Mouse (Mus musculus): ENCODE data around the gene Gm49366. TPM values are rescaled to one million over a fixed set of nuclear protein-coding genes. Genes with fewer than 3 reads are reported as not detected.
"Not testable (repeated sequence)": the region's sequence is repeated elsewhere in the genome, so short reads cannot be mapped to it uniquely, and the experiment has no call there.

The Gm49366 gene
- polyA plus RNA-seq, 1 experiment from 2014 or later, result not detected

DNA sequence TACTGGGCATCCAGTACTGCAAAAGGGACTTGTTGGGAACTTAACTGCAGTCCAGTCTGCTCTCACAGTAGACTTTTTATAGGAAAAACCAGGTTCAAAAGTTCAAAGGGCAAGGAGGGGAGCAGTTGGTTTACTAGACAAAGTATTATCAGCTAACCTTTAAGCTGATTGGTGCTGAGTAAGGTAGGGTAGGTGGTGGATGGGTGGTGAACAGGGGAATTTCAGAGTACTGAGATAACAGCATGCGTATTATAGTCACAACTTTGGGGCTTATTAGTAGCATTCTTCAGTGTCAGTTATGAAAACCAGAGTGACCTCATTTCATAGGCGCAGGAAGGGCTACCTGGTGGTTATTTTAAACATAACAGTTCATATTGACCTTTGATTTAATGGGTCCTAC, 60.9 kb downstream of the Gm49366 start:
- 100% methylated on average over 2 of the region's 2 CpGs for WGBS
- Histone ChIP-seq H3K27ac (replicated peaks) (no peak overlapping the region), H3K4me2 (no peak overlapping the region)

DNA sequence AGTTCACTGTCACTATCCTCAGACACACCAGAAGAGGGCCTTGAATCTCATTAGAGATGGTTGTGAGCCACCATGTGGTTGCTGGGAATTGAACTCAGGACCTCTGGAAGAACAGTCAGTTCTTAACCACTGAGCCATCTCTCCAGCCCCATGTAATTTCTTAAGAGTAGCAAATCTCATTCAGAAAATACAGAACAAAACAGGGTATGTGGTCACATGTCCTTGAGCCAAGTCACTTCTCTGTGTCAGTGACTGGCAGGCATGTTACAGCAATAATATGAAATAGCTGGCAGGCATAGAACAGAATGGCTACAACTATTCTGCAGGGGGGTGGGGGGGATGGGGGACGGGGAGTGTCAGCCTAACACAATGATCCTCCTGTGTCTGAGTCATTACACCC, 61.3 kb downstream of the Gm49366 start:
- no peak for ATAC-seq (ENCODE audit: low FRiP score)
- peaks cover 4% of the 10 kb centered on the region; the same call in 1 of the 2 replicates for H3K4me1 ChIP-seq
- H3K9me3 ChIP-seq (replicated peaks), result no peaks in the 10 kb centered on the region
- H3K4me2 ChIP-seq, result peak overlapping the region; percentile 81
- no peak overlapping the region for H3K9ac ChIP-seq (replicated peaks)
- H3K36me3 ChIP-seq, result no peaks in the 10 kb centered on the region
- H3K27me3 ChIP-seq (replicated peaks), result no peaks in the 10 kb centered on the region
- peak overlapping the region; percentile 56 for H3K4me3 ChIP-seq (replicated peaks)
- no peak overlapping the region for H3K27ac ChIP-seq (replicated peaks)
- 22% methylated on average over 1 of the region's 1 CpGs for WGBS

More for the DNA sequence above, 60.9 kb downstream of the Gm49366 start:
- Histone ChIP-seq H3K4me3 (replicated peaks) (no peak overlapping the region), H3K9ac (replicated peaks) (no peak overlapping the region), H3K4me1 (peaks cover 4% of the 10 kb centered on the region; the same call in 1 of the 2 replicates), H3K27me3 (replicated peaks) (no peaks in the 10 kb centered on the region), H3K36me3 (no peaks in the 10 kb centered on the region), H3K9me3 (replicated peaks) (no peaks in the 10 kb centered on the region)
- no peak for ATAC-seq (ENCODE audit: low FRiP score)

DNA sequence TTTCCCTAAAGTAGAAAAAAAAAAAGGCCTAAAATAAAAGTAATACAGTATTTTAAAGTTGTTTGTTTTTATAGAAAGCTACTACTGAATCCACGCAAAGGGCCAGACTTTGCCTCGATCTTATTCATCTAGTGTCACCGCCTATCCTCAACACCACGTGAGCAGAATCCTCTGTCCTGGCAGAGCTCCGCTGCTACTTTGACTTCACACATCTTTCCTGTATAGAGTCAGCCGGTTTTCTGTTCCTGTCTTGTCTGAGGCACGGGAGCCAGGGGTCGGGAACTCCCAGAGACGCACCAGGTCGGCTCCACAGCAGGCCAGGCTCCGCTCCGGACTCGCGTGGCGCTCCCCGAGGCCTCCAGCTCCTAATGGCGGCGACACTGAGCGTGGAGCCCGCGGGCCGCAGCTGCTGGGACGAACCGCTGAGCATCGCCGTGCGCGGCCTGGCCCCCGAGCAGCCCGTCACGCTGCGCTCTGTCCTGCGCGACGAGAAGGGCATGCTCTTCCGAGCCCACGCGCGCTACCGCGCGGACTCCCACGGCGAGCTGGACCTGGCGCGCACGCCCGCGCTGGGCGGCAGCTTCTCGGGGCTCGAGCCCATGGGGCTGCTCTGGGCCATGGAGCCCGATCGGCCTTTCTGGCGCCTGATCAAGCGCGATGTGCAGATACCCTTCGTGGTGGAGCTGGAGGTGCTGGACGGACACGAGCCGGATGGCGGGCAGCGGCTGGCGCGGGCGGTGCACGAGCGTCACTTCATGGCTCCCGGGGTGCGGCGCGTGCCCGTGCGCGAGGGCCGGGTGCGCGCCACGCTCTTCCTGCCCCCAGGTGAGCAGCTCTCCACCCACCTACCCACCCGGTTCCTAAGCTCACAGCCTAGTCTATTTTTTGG, 62.1 kb downstream of the Gm49366 start, which contains the start of gene Acot6:
Gene Acot6, plus strand, starts transcription at position 51 of the 889 bp plus-strand sequence.
- not testable (repeated sequence) for H3K27me3 ChIP-seq (replicated peaks); H3K9me3 ChIP-seq (replicated peaks); H3K4me1 ChIP-seq; H3K36me3 ChIP-seq
- Histone ChIP-seq H3K9ac (replicated peaks) (peak within 1 kb of the TSS; percentile 59), H3K4me3 (replicated peaks) (peak within 1 kb of the TSS; percentile 56), H3K27ac (replicated peaks) (peak within 1 kb of the TSS; percentile 72), H3K4me2 (peak within 1 kb of the TSS; percentile 81)
- WGBS, result under 1% methylated on average over 65 of the region's 80 CpGs
- ATAC-seq (ENCODE audit: low FRiP score), result peak; percentile 73

DNA sequence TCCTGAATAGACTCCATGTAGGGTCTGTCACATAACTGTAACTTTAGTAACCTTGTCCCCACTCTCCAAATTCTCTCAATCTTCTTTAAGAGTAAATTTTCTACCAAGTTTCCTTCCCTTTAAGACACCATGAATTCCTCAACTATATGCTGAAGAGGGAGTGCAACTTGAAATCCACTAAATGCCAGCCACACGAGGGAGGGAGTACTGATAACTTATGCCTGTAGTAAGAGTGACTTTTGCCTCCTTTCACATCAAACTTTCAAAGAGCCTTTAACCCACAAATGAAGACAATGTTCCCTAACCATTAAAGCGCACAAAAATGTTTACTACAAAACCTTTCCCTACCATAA, 62.7 kb downstream of the Gm49366 start:
- ATAC-seq (ENCODE audit: low FRiP score), result no peak
- no peaks in the 10 kb centered on the region for H3K27me3 ChIP-seq (replicated peaks)
- H3K9ac ChIP-seq (replicated peaks), result no peak overlapping the region
- peak overlapping the region; percentile 56 for H3K4me3 ChIP-seq (replicated peaks)
- H3K9me3 ChIP-seq (replicated peaks), result no peaks in the 10 kb centered on the region
- WGBS, result 60% methylated on average over 2 of the region's 2 CpGs
- no peaks in the 10 kb centered on the region for H3K36me3 ChIP-seq
- H3K4me1 ChIP-seq, result peaks cover 4% of the 10 kb centered on the region; the same call in 1 of the 2 replicates
- H3K27ac ChIP-seq (replicated peaks), result no peak overlapping the region
- H3K4me2 ChIP-seq, result peak overlapping the region; percentile 81

DNA sequence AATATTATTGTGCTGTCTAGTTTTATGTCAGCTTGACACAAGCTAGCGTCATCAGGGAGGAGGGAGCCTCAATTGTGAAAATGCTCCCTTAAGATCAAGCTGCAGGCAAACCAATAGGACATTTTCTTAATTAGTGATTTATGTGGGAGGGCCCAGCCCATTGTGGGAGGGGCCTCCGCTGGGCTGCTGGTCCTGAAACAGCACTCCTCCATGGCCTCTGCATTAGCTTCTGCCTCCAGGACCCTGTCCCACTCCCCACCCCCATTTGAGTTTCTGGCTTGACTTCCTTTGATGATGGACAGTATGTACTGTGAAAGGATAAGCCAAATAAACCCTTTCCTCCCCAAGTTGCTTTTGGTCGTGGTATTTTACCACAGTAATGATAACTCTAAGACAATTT, 68.3 kb downstream of the Gm49366 start:
- no peak overlapping the region for H3K4me2 ChIP-seq
- ATAC-seq (ENCODE audit: low FRiP score), result no peak
- 61% methylated on average over 3 of the region's 3 CpGs for WGBS

DNA sequence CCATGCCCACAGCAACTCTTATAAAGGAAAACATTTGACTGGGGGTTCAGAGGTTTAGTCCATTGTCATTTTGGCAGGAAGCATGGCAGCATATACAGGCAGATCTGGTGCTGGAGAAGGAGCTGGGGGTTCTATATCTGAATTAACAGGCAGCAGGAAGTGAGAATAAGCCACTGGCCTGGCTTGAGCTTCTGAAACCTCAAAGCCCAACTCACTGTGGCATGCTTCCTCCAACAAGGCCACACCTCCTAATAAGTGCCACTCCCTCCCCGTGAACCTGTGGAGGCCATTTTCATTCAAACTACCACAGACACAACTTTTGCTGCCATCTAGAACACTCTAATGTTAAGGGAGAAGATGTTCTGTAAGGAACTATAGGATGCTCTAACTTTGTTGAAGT, 69.0 kb downstream of the Gm49366 start:
- Histone ChIP-seq H3K27me3 (replicated peaks) (no peaks in the 10 kb centered on the region), H3K9me3 (replicated peaks) (no peaks in the 10 kb centered on the region), H3K36me3 (no peaks in the 10 kb centered on the region), H3K4me2 (no peak overlapping the region), H3K9ac (replicated peaks) (no peak overlapping the region), H3K4me3 (replicated peaks) (no peak overlapping the region), H3K27ac (replicated peaks) (no peak overlapping the region), H3K4me1 (no peaks in the 10 kb centered on the region)
- no peak for ATAC-seq (ENCODE audit: low FRiP score)
- WGBS, result 80% methylated on average over 1 of the region's 1 CpGs

More for the DNA sequence above, 68.3 kb downstream of the Gm49366 start:
- Histone ChIP-seq H3K36me3 (no peaks in the 10 kb centered on the region), H3K27ac (replicated peaks) (no peak overlapping the region), H3K4me3 (replicated peaks) (no peak overlapping the region), H3K4me1 (no peaks in the 10 kb centered on the region), H3K9ac (replicated peaks) (no peak overlapping the region), H3K27me3 (replicated peaks) (no peaks in the 10 kb centered on the region), H3K9me3 (replicated peaks) (no peaks in the 10 kb centered on the region)

Other genes starting within 250 kb of the Gm49366 start
- gene Numb, start 117.0 kb upstream of the Gm49366 start, polyA plus RNA-seq (2015; fragmentation: Nextera tagmentation; extraction: Ambion mirVana), result 14.9 and 17.4 TPM in 2 replicates
- 11.7 and 11.9 TPM in 2 replicates for gene Riox1, start 88.3 kb upstream of the Gm49366 start, polyA plus RNA-seq (2015; fragmentation: Nextera tagmentation; extraction: Ambion mirVana)
- not detected in 2 replicates for gene Heatr4, start 54.1 kb upstream of the Gm49366 start, polyA plus RNA-seq (2015; fragmentation: Nextera tagmentation; extraction: Ambion mirVana)
- gene Acot2, start 51.1 kb upstream of the Gm49366 start, polyA plus RNA-seq (2015; fragmentation: Nextera tagmentation; extraction: Ambion mirVana), result 13.3 and 16.6 TPM in 2 replicates
- 71.2 and 78.4 TPM in 2 replicates for gene Acot1, start 29.4 kb upstream of the Gm49366 start, polyA plus RNA-seq (2015; fragmentation: Nextera tagmentation; extraction: Ambion mirVana)
- gene Acot4, start 556 bp upstream of the Gm49366 start, polyA plus RNA-seq (2015; fragmentation: Nextera tagmentation; extraction: Ambion mirVana), result 0.55 and 1.2 TPM in 2 replicates
- 0.80 and 1.1 TPM in 2 replicates for gene Acot3, start 13.2 kb downstream of the Gm49366 start, polyA plus RNA-seq (2015; fragmentation: Nextera tagmentation; extraction: Ambion mirVana)
- 0.88 and 1.00 TPM in 2 replicates for gene Acot5, start 30.4 kb downstream of the Gm49366 start, polyA plus RNA-seq (2015; fragmentation: Nextera tagmentation; extraction: Ambion mirVana)
- gene Acot6, start 61.7 kb downstream of the Gm49366 start, polyA plus RNA-seq (2015; fragmentation: Nextera tagmentation; extraction: Ambion mirVana), result 1.4 and 1.6 TPM in 2 replicates
- 6.7 and 7.0 TPM in 2 replicates for gene Dnal1, start 75.4 kb downstream of the Gm49366 start, polyA plus RNA-seq (2015; fragmentation: Nextera tagmentation; extraction: Ambion mirVana)
- 3.2 and 3.8 TPM in 2 replicates for gene Pnma1, start 109.6 kb downstream of the Gm49366 start, polyA plus RNA-seq (2015; fragmentation: Nextera tagmentation; extraction: Ambion mirVana)
- gene Elmsan1, start 179.9 kb downstream of the Gm49366 start, polyA plus RNA-seq (2015; fragmentation: Nextera tagmentation; extraction: Ambion mirVana), result 4.0 and 5.4 TPM in 2 replicates
- 15.8 and 18.2 TPM in 2 replicates for gene Ptgr2, start 246.3 kb downstream of the Gm49366 start, polyA plus RNA-seq (2015; fragmentation: Nextera tagmentation; extraction: Ambion mirVana)

Measured in neural tube, embryonic 15.5 days (tissue).